Mouse (Mus musculus) kidney, adult 18-20 months (tissue): ENCODE data around the gene Nt5dc3.
A peak's percentile ranks its signal among the peaks of the same experiment; 100 is the strongest.

Source experiments
- DNase-seq: peaks from one replicate; pipeline ENCODE4 v3.0.0; 2021

The Nt5dc3 gene

DNA sequence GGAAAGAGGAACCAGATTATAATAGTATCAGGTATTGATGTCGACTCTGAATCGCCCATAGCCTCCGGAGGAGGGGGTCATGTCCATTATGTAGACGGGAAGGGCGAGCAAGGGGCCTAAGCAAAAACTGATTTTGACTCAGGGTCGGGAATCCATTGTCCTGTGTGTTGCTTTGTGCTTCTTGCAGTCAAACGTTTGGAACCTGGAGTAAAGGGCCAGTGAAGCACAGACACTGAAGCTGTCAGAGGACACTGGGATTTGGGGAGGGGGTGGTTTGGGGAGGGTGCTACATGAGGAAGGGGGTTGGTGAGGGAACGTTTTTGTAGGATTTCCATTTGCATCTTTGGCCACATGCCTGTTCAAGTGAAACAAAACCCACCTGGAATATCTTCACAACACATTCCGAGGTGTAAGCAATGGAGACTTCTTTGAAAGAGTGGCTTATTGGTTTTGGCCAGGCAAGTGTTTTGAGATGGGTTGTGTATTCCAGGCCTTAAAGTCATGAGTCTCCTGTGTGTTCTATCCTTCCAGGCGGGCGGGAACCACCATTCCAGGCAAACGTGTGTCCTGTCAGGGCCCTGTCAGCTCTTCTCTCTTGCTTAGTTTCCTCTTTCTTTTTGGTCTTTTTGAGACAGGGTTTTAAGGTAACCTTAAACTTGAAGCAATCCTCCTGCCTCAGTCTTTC, 1.2 kb downstream of the Nt5dc3 start:
- DNase-seq, result no peak

DNA sequence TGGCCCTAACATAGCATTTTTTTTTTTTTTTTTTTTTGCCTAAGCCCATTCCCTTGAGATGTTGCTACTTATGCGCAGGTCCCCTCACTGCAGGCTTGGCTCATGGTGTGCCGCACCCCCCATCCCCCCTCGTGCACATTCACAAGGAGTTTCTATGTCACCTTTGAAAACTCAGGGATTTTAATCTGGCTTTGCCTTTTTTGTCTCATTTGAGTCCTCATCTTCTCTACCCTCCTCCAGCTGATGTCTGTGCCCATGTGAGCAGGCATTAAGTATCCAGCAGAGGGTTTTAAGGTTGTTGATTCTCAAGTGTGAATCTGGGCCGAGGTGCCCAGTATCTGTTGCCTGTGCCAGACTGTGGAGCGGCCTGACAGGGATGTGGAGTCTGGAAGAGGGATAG, 2.8 kb downstream of the Nt5dc3 start:
- DNase-seq, result no peak

DNA sequence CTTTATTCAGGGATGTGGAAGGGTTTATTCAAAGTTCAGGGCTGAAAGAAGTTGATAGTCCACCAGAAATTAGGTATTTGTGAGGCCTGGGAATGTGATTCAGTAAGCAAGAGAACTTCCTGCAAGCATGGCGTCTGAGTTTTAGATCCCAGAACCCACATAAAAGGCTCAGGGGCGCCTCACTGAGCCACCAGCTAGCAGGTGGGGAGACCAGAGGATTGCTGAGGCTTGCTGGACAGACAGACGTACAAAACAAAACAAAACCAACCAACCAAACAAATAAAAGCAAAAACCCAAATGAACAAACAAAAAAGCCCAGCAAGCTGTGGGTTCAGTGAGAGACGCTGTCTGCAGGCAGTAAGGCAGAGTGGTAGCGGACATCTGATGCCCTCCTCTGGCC, 3.9 kb downstream of the Nt5dc3 start:
- DNase-seq, result no peak

DNA sequence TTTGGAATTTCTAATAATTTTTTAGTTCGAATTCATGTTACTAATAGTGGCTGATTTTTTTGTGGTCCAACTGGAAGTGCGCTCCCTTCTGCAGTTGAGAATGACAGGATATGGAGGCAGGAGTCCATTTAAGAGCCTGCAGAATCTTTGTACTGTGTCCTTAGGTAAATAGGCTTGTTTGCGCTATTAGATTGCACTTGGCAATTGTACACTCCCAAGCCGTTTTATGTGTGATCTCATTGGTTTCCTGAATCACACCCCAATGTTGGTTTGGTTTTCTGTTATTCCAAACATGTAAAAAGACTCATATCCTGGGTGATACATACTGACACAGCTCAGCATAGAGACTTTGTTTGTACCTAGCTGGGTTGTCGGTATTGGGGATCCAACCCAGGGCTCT, 4.8 kb downstream of the Nt5dc3 start:
- no peak for DNase-seq

DNA sequence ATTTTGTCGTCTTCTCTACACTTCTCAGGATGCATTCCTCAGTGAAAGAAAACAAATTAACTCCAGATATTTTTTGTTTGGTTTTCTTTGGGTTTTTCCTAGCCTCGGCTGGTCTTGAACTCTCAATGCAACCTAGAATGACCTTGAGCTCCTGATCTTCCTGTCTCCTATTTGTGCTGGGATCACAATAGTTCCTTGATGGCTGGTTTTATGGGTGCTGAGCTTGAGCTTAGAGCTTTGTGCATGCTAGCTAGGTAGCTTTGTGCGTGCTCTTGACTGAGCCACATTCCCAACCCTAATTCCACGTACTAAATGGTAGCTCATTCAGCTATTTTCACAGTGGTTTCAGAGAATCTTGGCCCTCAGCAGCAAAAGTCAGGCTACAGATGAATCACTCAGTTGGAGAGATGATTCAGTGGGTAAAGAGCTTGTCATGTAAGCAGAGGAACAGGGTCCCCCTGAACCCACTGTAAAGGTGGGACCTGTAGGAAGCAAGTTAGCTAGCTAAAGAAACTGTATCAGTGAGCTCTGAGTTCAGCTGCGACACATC, 5.4 kb downstream of the Nt5dc3 start:
- no peak for DNase-seq

DNA sequence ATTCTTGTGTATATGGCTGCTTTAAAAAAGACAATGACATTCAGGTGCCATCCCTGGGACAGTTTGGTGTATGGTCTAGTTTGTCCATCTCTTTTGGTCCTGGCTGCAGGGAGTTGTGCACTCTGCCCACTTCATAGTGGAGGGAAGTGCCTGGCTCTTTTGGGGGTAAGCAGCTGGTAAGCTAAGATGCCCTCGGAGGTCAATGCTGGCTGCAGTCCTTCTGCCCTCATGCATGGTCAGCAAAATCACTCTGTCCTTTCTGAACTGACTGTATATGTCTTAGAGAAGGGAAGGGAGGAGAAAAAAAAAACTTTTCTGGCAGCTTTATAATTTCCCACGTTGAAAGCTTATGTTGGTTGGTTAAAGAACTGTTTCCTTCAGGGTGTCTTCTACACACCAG, 6.6 kb downstream of the Nt5dc3 start:
- no peak for DNase-seq

DNA sequence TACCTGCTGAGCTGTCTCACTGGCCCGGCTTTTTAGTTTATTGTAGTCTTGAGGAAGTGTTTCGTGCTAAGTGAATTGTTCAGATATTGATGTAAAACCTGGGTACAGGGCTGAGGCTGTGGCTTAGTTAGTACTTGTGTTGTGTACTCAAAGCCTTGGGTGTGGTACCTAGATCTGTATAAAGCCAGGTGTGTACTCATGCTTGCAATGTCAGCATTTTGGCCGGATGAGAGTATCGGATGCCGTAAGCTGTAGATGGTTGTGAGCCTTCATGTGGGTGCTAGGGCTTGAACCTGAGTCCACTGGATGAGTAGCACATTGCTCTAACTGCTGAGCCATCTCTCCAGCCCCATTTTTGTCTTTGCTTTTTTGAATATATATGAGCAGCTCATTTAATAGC, 7.3 kb downstream of the Nt5dc3 start:
- DNase-seq, result no peak

DNA sequence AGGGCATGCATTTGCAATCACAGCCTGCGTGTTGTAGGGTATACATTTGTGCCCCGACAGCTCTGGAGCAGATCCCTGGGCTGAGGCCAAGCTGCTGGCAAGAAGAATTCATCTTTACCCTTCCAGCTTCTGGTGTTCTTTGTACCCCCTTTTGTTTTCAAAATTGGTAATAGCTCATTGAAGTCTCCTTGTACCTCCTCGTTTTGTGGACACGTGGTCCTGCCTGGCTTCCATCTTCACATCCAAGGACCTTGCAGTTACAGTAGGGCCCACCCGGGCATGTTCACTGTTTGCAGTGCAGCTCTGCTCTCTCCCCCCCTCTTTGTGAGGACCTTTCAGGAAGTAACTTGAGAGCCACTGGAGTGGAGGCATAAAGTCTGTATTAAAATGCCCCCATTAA, 9.4 kb downstream of the Nt5dc3 start:
- DNase-seq, result no peak

DNA sequence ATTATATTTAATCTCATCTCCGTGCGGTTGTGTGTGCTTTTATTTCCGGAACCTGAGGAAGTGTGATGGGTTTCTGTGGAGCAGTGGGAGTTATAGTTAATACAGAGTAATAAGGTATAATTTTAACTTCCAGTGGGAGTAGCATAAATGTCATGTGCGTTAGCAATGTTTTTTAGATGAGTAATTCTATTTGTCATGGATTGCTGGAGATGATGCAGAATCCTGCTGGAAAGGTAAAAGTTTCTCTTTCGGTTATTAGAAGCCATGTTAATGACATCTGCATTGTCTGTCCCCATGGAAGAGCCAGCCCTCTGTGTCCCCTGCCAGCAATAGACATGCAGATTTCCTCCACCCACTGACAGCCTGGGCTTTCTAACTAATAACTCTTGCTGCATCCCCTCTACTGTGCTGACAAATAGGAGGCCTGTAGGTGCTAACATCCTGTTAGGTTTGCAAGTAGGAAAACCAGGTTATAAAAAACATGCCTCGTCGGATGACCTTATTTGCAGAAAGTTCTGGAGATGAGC, 10.4 kb downstream of the Nt5dc3 start:
- DNase-seq, result no peak

DNA sequence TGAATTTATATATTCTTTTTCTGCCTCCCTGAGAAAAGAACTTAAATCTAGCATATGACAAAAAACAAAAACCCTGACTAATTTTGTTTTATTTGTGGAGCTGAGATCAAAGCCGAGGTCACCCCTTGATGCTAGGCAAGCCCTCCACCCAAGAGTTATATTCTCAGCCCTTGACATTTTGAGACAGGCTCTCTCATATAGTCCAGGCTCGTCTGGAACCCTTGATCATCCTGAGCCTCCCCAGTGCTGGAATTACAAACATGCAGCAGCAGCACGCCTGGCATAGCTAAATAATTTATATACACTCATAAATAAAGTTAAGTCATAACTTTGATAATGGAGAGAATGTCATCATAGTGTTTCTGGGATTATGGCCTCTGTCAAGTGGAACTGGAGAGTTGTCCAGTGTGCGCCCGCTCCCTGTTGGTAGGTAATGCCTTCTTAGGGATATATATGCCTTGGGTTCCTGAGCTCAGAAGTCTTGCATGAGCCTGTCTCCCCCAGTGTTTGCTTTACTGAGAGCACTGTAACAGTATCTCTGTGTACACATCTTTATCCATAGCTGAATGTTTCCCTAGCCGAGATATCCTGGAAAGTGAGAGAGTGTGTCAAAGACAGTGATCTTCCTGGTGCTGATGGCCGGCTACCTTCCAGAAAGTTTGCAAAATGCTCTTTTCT, 12.8 kb downstream of the Nt5dc3 start:
- no peak for DNase-seq

DNA sequence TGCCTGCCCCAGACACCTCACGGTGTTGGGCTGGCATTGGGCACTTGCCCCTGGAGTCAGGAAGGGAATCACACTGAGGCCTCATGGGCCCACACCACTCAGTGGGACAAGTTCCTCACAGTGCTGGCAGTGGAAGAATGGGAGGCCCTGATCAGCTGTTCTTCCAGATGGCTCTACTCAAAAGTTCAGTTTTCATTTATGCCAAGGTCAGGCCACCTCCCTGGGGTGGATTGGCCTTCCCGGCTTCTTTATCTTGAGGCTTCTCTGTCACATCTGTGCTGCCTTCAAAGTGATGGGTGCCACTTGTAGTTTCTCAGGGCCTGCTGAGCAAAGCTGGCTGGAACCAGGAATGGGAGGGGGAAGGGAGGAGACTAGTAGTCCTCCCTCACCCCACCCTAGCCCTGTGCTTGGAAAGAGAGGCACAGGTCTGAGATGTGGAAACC, 14.7 kb downstream of the Nt5dc3 start:
- DNase-seq, result no peak

DNA sequence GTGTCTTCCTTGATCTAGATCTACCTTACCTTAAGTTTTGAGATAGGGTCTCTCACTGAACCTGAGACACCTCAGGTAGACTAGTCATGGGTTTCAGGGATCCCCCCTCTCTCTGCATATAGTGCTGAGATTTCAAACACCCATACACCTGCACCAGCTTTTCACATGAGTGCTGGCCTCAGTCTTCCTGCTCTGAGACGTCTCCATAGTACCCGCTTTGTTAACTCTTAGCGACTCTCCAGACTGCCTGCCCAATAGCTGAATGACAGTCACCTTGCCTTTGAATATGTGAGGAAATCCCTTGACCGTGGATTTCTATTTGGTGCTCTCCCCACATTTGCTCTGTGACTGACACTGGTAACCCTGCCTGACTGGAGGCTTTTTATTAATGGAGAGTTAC, 15.4 kb downstream of the Nt5dc3 start:
- DNase-seq, result no peak

DNA sequence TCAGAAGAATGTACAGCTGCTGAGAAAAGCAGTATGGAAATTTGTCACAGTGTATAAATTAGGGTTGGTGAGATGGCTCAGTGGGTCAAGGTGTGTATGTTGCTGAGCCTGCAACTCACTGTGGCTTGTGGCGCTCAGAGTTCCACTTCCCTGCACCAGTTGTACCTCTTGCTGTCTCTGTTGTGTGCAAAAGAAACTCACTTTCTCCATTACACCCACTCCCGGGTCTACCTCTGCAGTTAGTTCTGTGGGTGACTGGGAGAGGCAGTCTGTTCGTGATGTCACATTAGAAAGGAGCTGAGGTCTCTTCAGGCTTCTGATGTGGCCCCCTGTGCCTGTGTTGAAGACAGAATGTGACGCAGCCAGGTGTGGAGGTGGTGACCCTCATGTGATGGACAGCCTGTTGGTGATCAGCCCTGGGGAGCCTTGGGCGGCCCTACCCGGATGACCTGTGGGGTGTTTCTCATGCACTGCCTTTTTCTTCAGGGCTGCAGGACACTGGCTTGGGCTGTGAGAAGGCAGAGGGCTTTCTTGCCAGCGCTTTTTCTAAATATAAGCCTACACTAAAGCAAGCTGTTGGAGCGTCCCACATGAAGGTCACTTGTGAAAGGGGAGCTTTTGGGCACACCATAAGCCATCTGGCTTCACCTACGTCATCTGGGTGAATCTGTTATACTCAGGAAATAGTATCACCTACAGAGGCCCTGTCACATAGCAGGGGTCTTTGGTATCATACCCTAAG, 16.2 kb downstream of the Nt5dc3 start:
- no peak for DNase-seq

DNA sequence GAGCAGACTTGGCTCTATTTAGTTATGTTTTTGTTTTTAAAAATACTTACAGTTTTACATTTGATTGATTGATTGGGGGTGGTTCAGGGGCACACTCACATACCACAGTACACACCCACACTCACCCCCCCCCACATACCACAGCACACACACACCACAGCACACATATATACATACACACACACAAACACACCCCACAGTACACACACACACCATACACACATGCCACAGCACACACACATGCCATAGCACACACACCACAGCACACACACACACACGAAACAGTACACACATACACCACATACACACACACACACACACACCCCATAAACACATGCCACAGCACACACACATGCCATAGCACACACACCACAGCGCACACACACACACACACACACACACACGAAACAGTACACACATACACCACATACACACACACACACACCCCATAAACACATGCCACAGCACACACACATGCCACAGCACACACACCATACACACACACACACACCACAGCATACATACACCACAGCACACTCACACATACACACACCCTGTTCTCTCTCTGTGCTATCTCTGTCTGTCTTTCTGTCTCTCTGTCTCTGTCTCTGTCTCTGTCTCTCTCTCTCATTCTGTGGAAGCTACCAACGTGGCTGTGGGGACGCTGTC, 17.4 kb downstream of the Nt5dc3 start:
- no peak for DNase-seq

DNA sequence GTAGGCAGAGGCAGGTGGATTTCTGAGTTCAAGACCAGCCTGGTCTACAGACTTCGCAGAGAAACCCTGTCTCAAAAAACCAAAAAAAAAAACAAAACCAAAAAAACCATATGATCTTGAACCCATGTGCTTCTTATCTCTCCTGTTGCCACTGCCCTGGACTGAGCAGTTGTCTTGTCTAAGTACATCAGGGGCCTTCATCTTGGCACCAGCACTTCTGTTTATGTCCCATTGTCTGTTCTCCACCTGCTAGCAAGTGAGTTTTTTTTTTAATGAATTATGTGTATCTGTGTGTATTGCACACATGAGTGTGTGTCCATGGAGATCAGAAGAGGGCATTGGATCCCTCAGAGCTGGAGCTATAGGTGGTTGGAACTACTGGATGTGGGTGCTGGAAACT, 28.6 kb downstream of the Nt5dc3 start:
- DNase-seq, result no peak

DNA sequence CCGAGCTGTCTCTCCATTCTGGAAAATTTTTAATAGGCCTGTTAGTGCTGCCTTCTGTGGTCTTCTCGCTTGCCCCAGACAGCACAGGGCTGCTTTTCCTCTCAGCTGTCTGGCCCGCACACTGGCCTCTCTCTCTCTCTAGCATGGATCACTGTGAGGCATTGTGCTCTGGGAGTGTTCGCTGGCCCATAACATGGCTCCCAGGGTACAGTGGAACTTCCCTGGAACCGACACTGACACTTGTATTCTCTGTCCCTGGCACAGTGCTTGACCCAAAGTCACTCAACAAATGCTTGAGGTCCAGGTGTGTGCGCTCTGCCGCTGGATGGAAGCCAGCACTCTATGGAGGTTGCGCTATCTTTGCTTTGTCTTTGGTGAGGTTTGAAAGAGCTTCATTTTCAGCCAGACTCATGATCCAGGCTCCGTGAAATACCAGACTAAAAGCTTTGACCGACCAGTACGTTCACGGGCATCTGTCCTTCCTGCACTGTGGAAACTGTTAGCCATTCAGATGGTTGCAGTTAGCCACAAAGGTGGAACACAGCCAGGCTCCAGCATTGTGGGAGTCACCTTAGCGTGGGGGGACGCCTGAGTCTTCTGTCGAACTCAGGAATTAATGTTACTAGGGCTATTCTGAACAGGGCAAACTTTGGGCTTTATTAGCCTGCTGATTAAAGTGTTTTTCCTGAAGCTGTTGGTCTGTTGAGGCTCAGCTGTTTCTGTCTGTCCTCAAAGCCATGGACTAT, 29.4 kb downstream of the Nt5dc3 start:
- DNase-seq, result no peak

DNA sequence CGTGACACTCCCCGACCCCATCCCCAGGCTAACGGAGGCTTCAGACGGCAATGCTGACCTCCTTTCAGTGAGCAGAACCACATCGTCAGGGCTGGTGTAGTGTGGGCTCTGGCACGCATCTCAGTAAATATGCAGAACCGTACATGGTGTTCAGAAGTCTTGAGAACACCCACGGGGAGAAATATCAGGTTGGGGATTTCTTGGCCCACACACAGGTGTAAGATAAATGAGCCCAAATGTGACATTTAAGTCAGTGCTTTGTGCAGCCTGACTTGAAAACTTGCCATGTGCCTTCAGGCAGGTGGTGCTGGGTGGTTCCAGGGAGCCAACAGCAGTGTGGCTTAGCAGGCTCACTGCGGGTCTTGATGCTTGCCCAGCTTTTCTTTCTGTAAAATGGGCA, 31.2 kb downstream of the Nt5dc3 start:
- no peak for DNase-seq

DNA sequence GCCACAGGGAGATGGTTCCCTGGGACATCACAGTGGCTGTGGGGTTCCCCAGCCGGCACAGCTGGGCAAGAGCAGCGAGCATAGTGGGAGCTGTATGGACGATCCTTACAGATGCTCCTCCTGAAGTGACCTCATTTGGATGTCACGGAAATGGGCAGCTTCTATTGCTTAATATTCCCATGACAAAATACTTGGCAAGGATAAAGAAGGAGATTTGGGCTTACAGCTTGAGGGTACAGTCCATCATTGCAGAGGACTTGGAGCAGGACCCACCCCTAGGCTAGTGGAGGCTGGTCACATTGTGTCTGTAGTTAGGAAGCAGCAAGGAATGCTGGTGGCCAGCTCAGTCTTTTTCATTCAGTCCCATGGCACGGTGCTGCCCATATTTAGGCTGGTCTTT, 31.8 kb downstream of the Nt5dc3 start:
- DNase-seq, result no peak

DNA sequence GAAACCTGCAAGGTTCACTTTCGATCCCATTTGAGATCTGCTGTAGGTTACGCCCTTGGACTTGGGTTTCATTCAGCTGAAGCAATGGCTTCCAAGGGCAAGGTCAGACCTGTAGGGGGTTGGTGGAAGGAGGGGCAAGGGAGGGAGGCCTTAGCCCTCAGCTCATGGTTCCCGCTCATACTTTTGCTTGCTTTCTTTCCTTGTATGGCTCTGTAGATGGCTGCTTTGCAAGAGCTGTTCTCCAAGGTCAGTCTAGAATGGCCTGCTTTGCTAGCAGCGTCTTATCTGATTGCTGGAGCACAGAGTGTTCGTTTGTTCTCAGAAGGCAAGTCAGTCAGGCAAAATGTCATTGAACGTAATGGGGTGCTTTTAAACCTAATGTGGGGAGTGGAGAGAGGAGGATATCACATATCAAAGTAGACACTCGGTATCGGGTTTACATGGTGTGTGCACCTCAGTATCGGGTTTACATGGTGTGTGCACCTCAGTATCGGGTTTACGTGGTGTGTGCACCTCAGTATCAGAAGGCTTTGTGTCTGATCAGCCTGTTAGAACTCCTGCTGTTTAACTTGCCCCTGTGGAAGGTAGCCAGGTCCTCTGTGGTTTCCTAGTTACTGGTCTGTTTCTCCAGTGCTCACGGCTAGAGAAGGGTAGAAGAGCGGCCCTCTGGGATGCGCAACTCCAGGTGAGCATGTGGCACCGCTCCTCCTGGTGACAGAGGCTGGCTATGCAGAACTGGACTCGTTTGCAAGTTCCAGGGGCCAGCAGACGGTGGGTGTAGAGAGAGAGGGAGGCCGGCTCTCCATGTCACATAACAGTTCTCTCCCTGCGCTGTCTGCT, 35.7 kb downstream of the Nt5dc3 start:
- peak; percentile 20 for DNase-seq

DNA sequence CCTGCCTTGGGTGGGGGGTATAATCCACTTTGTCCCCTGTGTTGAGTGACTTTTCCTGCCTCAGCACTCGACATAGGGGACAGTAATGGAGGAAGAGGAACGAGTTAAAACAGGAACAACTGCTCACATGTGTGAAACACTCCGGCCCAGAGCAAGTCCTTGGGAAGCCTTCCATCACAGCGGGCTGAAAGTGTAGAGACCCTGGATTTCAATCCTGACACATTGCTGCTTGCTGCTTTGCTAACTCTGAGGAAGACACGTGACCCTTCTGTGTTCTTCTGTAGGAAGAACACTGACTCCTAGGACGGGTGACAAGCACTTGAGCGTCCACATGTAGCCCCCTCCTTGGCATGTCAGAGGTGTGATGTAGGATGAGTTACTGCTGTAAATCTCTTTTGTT, 36.3 kb downstream of the Nt5dc3 start:
- DNase-seq, result no peak

DNA sequence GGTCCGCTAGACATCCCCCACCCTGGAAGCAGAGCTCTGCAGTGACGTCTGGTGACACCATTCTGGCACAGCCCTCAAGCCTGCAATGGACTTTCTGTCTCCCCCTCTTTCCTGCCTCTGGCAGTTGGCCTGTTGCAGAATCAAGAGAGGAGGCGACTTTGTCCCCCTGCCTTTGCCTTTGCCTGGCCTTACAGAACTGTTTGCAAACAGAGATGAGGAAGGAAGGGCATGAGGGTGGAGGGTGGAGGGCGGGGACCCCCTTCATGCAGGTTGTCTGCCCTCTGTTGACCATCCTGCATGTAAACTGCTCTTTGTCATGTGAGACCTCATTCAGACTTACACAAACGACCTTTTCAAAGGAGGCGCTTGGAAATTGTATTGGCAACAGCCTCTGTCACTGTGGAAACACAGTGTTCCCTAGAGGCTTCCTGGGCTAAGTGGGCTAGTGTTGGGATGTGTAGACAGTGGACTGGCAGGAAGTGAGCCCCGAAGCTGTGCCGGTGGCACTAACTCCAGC, 40.9 kb downstream of the Nt5dc3 start:
- no peak for DNase-seq
